ENCODE assay signal across 8 mouse cellular contexts in the genomic region with DNA sequence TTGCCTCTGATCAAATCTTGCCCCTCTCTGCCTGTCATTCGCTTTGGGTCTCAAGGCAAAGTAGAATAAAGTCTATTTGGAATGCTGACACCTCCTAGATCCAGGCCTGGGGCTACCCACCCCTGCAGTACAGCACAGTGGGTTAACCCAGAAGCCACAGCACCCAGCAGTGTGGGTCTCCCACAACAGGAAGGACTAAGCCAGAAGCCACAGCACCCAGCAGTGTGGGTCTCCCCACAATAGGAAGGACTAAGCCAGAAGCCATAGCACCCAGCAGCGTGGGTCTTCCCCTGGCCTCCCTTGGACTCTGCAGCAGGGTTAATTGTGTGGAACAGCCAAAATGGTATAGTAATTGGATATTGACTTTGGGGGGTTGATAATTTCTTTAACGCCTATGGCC.
DNase-seq lines count a peak whose midpoint lies in the region; ATAC-seq lines count a peak whose summit lies in the region.

No protein-coding gene starts in this region.

- no peaks in the 10 kb centered on the region for H3K9me3 ChIP-seq in heart, embryonic 15.5 days (replicated peaks)
- H3K9me3 ChIP-seq in intestine, embryonic 14.5 days (ENCODE audit: control insufficient read depth, low read length): no peaks in the 10 kb centered on the region
- H3K9me3 ChIP-seq in midbrain, embryonic 16.5 days (replicated peaks; ENCODE audit: control insufficient read depth, low read length, poor library complexity, severe bottlenecking): no peaks in the 10 kb centered on the region

- H3K27ac ChIP-seq in heart, embryonic 15.5 days: no peak overlapping the region
- no peak overlapping the region for H3K27ac ChIP-seq in intestine, embryonic 14.5 days (ENCODE audit: low read depth)
- H3K27ac ChIP-seq in midbrain, embryonic 16.5 days (ENCODE audit: low read length): peak overlapping the region; percentile 62; the same call in 1 of the 2 replicates

- H3K9ac ChIP-seq in heart, embryonic 15.5 days: no peak overlapping the region
- no peak overlapping the region for H3K9ac ChIP-seq in intestine, embryonic 14.5 days (ENCODE audit: low read length)
- H3K9ac ChIP-seq in midbrain, embryonic 16.5 days (ENCODE audit: low read depth, low read length): no peak overlapping the region

- no peak overlapping the region for H3K4me3 ChIP-seq in heart, embryonic 15.5 days
- no peak overlapping the region for H3K4me3 ChIP-seq in intestine, embryonic 14.5 days (ENCODE audit: low read depth, low read length)
- no peak overlapping the region for H3K4me3 ChIP-seq in midbrain, embryonic 16.5 days (ENCODE audit: low read depth, low read length)

- no peak for ATAC-seq in heart, embryonic 15.5 days (replicated peaks; ENCODE audit: insufficient number of reproducible peaks, insufficient read depth, low FRiP score, low read depth)
- peak; percentile 45 for ATAC-seq in common myeloid progenitor, adult 5-6 weeks (replicated peaks; ENCODE audit: low read depth, poor library complexity, severe bottlenecking)
- ATAC-seq in intestine, embryonic 14.5 days (replicated peaks; ENCODE audit: low FRiP score, low TSS enrichment, low read depth): no peak
- ATAC-seq in midbrain, embryonic 16.5 days: peak; percentile 55; the same call in 1 of the 2 replicates

- H3K4me2 ChIP-seq in heart, embryonic 15.5 days: peak overlapping the region; percentile 66; the same call in 1 of the 2 replicates
- H3K4me2 ChIP-seq in intestine, embryonic 14.5 days (ENCODE audit: low read length): peak overlapping the region; percentile 51; the same call in 1 of the 2 replicates
- peak overlapping the region; percentile 60 for H3K4me2 ChIP-seq in midbrain, embryonic 16.5 days (ENCODE audit: low read length)

- WGBS in heart, embryonic 15.5 days: 79% methylated on average over 3 of the region's 3 CpGs
- 81% methylated on average over 3 of the region's 3 CpGs for WGBS in intestine, embryonic 14.5 days
- WGBS in midbrain, embryonic 16.5 days: 55% methylated on average over 3 of the region's 3 CpGs

- peaks cover 18% of the 10 kb centered on the region for H3K4me1 ChIP-seq in heart, embryonic 15.5 days (replicated peaks)
- H3K4me1 ChIP-seq in intestine, embryonic 14.5 days (replicated peaks; ENCODE audit: control insufficient read depth, insufficient read depth, low read length): peaks cover 18% of the 10 kb centered on the region; the same call in 1 of the 2 replicates
- peaks cover 24% of the 10 kb centered on the region for H3K4me1 ChIP-seq in midbrain, embryonic 16.5 days (ENCODE audit: control insufficient read depth, insufficient read depth, low read length)

- H3K27me3 ChIP-seq in heart, embryonic 15.5 days: no peaks in the 10 kb centered on the region
- no peaks in the 10 kb centered on the region for H3K27me3 ChIP-seq in intestine, embryonic 14.5 days (replicated peaks; ENCODE audit: control insufficient read depth, insufficient read depth, low read length)
- no peaks in the 10 kb centered on the region for H3K27me3 ChIP-seq in midbrain, embryonic 16.5 days (ENCODE audit: control insufficient read depth, insufficient read depth, low read depth, low read length)

- DNase-seq in heart, adult 9 months (ENCODE audit: low spot score in 2 of 2): no peak
- no peak for DNase-seq in intestine, embryonic 14.5 days (ENCODE audit: low spot score)
- no peak for DNase-seq in right cerebral cortex, postnatal 10 days (ENCODE audit: low spot score in 2 of 2)
- DNase-seq in left cerebral cortex, adult 8-10 months (ENCODE audit: low spot score in 2 of 2): no peak
- no peak for DNase-seq in urinary bladder, postnatal 36 days (ENCODE audit: low spot score in 2 of 2)

- H3K36me3 ChIP-seq in heart, embryonic 15.5 days: no peaks in the 10 kb centered on the region
- H3K36me3 ChIP-seq in intestine, embryonic 14.5 days (ENCODE audit: control insufficient read depth, insufficient read depth, low read length): no peaks in the 10 kb centered on the region
- H3K36me3 ChIP-seq in midbrain, embryonic 16.5 days (ENCODE audit: control insufficient read depth, insufficient read depth, low read length): no peaks in the 10 kb centered on the region; the same call in 1 of the 2 replicates

Comparison
In these comparisons a context has a peak if more than half of its experiments do, and no peak if none do; other contexts are left out.
1. ATAC-seq: peak in common myeloid progenitor, adult 5-6 weeks (single experiment) and midbrain, embryonic 16.5 days (single experiment); none in heart, embryonic 15.5 days (single experiment) and intestine, embryonic 14.5 days (single experiment).
2. Peak in every context shown above with its lines, with median percentiles within 50 percentile points of each other: H3K4me2 ChIP-seq.